Mouse (Mus musculus): Measurements from ENCODE around the gene Ccdc125. TPM values are rescaled to one million over a fixed set of nuclear protein-coding genes. Genes with fewer than 3 reads are reported as not detected.

The Ccdc125 gene
- total RNA-seq (2021) = 1 to 10 TPM; 3.3 to 3.7 TPM
- long read RNA-seq, experiment 1, partial matches to known transcripts = 0 of 2 reads
- long read RNA-seq, experiment 1, other reads (novel, unspliced or antisense) = 2 of 2 reads
- long read RNA-seq, experiment 2, partial matches to known transcripts = 2 of 10 reads
- long read RNA-seq, experiment 2, other reads (novel, unspliced or antisense) = 5 of 10 reads

- peak in 1 of 2 experiments; percentile 25 for DNase-seq (ENCODE audit: low spot score in 2 of 2)
Measured at GRCm38 (mm10) chr13:100669291-100670022, at the start of gene Ccdc125. Ccdc125 (plus strand) TSS chr13:100669717.

DNA sequence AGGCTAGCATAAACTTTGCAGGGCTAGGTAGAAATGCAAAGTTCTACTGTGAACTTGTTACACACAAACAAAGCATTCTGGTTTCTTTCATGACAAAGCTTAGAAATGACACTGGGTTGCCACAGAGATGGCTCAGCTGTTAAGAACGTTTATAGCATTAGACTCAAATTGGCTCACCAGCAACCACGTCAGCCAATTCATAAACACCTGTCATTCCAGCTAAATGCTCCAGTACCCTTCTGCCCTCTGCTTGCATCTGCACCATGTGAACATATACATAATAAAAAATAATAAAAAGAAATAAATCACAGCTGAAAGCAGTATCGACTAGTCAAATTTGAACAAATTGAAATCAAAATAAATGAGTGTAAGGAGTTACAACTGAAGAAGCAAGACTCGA, 47.3 kb upstream of the Ccdc125 start:
- no peak for DNase-seq (ENCODE audit: low spot score in 2 of 2)

DNA sequence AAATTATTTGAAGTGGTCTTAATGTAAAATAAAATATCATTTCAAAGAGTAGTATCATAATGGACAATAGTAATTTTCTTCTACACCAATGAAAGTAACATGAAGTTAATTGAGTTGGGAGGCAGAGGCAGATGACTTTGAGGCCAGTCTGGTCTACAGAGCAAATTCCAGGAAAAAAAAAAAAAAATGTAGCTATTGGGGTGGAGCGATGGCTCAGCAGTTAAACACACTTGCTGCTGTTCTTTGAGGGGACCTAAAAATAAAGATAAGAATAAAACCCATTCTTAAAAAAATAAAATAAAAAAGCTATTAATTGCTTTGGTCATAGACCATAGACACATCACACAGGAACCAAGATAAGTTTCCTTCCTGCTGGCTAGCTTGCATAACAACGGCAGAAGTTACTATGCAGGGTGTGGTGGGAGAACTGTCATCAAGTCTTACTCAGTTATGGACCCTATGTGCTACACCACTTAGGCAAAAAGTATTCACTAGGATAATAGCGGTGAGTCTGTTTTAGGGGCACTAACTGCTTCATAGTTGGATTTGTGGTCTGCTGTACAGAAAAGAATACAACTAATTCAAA, 35.3 kb upstream of the Ccdc125 start:
- DNase-seq (ENCODE audit: low spot score in 2 of 2) = no peak

GRCm38 (mm10) chr13:100642471-100643209, 26.9 kb upstream of the Ccdc125 start:
- DNase-seq (ENCODE audit: low spot score in 2 of 2) = no peak

DNA sequence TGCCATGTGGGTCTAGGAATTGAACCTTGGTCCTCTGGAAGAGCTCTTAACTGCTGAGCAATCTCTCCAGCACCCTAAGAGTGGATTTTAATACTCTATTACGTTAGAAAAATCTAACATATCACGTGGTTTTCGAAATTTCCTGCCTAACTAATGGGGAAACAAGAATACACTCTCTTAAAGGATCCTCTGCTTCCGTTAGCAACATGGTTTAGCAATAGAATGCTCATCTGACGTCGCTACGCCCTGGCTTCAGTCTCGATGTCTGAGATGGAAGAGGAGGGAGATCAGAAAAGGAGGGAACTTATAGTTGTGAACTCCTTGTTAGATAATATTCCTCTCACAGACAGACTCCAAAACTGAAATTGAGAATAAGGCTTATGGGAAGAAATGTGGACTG, 21.3 kb upstream of the Ccdc125 start:
- no peak for DNase-seq (ENCODE audit: low spot score in 2 of 2)

- DNase-seq (ENCODE audit: low spot score in 2 of 2) = peak; percentile 83 to 87
Measured at GRCm38 (mm10) chr13:100650550-100651438, 18.7 kb upstream of the Ccdc125 start, which contains the start of the genes Ak6 and Rad17. Ak6 (plus strand) TSS chr13:100650979. Rad17 (minus strand) TSS chr13:100651051.

DNA sequence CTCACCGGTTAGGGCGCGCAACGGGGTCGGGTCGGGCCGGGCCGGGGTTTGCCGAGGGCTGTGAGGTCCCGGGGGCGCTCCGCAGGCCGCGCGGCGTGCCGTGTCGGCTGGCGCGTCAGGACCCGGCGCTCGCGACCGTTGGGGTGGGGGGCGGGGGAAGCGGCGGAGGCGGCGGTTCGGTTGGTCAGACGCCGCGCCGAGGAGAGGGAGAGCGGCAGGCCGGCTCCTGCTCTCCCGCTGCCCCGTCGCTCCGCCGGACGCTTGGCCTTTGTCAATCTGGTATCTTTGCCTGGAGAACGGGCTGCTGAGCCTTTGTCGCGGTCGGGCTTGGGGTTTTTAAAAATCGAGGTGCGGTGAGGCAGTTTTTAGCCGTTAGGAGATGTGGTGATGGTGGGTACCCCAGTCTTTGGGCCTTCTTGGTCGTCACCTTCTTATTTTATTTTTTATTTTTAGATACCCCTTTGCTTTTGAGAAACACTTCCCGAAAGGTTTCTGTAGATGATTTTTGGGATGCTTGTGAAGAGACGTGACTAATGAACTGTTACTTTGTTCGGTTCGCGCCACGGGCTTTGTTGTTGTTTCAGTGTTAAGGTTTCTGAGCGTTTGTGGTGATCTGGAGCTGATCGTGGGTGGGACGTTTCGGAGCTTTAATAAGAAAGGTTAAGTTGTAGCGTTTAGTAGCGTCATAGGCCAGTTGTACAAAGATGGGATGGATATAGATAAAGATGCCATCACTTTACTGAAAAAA, 17.9 kb upstream of the Ccdc125 start, which contains the start of gene Taf9:
Gene Taf9, plus strand, starts transcription at position 141 of the 748 bp plus-strand sequence.
- DNase-seq (ENCODE audit: low spot score in 2 of 2) = no peak

DNA sequence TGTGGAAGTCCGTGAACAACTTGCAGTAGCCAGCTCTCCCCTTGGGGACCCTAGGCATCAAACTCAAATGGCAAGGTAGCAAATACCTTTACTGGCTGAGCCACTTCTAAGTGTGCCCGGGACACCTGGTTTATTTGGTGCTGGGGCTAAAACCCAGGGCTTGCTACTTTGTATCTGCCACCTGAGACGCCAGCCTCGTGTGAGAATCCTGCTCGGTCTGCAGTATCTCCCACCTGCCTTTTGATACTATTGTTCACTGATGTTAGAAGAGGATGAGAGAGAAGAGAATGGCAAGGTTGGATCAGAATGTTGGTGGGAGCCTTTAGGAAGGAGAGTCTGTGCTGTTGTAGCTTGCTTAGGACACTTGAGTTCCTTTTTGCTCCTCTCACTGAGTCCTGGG, 11.4 kb upstream of the Ccdc125 start:
- no peak for DNase-seq (ENCODE audit: low spot score in 2 of 2)

- DNase-seq (ENCODE audit: low spot score in 2 of 2) = peak in 1 of 2 experiments; percentile 27
Measured at GRCm38 (mm10) chr13:100659864-100660456, 9.6 kb upstream of the Ccdc125 start.

GRCm38 (mm10) chr13:100670181-100670741, 744 bp downstream of the Ccdc125 start:
- no peak for DNase-seq (ENCODE audit: low spot score in 2 of 2)

DNA sequence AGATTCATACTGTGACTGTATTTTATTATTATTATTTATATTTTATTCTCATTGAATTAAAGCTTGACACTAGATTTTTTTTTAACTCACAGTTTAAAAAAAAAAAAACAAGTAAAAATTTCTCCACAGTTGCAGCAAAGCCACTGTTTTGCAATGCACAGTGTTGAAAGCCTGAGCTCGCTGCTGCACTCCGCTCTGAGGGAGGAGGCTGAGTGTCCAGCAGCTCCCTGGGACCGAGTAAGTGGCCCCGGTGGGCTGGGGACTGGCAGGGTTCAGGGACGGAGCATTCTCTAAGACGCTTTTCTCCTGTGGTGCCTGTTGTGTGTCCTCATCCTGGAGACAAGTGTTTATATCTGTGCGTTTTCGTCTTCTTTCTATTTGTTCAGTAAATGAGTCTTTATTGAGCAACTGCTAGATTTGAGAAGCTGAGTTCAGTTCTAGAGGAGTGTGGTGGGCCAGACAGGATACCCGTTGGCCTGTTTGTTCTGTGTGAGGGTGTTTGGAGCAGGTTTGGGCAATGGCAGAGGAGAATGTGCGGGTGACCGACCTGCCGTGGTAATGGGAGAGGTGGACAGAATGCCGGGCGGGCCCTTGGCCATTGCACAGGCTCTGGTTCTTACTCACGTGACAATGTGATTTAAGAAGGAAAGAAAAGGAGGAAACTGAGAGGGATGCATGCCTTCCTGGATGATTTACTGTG, 6.6 kb downstream of the Ccdc125 start:
- DNase-seq (ENCODE audit: low spot score in 2 of 2) = no peak

GRCm38 (mm10) chr13:100681615-100682014, 12.1 kb downstream of the Ccdc125 start:
- DNase-seq (ENCODE audit: low spot score in 2 of 2) = no peak

- no peak for DNase-seq (ENCODE audit: low spot score in 2 of 2)
Measured at GRCm38 (mm10) chr13:100682837-100683236, 13.3 kb downstream of the Ccdc125 start.

DNA sequence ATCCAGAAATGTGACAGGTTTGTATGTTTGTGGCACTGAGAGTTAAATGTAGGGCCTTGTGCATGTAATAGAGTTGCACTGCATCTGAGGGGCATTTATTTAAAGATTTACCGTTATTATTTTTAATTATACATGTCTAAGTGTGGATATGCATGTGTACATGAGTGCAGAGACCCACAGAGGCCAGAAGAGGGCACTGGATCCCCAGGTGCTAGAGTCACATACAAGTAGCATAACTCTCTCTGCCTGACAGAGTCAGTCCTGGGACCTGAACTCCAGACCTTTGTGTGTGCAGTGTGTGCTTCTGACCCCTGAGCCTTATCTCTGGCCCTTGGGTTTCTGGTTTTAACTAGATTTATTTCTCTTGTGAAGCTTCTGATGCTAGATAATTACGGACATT, 14.8 kb downstream of the Ccdc125 start:
- no peak for DNase-seq (ENCODE audit: low spot score in 2 of 2)

- no peak for DNase-seq (ENCODE audit: low spot score in 2 of 2)
Measured at GRCm38 (mm10) chr13:100687513-100687912, 18.0 kb downstream of the Ccdc125 start.

- DNase-seq (ENCODE audit: low spot score in 2 of 2) = no peak
Measured at GRCm38 (mm10) chr13:100697541-100697940, 28.0 kb downstream of the Ccdc125 start.

DNA sequence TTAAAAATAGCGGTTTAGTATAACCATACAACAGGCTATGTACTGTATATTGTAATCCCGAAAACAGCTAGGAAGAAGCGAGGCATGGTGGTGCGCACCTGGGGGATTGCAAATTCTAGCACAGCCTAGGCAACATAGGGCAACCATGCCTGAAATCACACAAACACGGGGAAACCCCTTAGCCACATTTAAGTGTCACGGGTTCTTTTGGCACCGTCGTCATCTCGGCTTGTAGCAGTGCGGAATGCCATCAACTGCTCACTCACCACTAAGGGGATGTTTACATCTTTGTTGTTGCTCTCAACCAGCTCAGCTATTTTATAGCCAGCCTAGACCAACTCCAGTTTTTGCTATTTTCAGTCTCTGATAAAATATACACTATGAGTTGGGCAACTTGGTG, 29.3 kb downstream of the Ccdc125 start:
- no peak for DNase-seq (ENCODE audit: low spot score in 2 of 2)

- DNase-seq (ENCODE audit: low spot score in 2 of 2) = no peak
Measured at GRCm38 (mm10) chr13:100703468-100703867, 34.0 kb downstream of the Ccdc125 start.

Measured in adrenal gland, postnatal 4 days (tissue).